Mouse (Mus musculus): Measurements from ENCODE around the gene Vps26a.
"Not testable (repeated sequence)": the region's sequence is repeated elsewhere in the genome, so short reads cannot be mapped to it uniquely, and the experiment has no call there.

Gene Vps26a

GRCm38 (mm10) chr10:62500916-62501615 is 14.5 kb upstream of the Vps26a start:
- no peak for DNase-seq (ENCODE audit: low spot score)

GRCm38 (mm10) chr10:62500088-62500915 is 13.7 kb upstream of the Vps26a start:
- peak; percentile 65 for DNase-seq (ENCODE audit: low spot score)

- DNase-seq (ENCODE audit: low spot score), result not testable (repeated sequence)
Observed at GRCm38 (mm10) chr10:62491681-62492080, 5.1 kb upstream of the Vps26a start.

- DNase-seq (ENCODE audit: low spot score), result peak; percentile 49
Observed at GRCm38 (mm10) chr10:62488266-62488665, 1.7 kb upstream of the Vps26a start.

GRCm38 (mm10) chr10:62485878-62486582 is 575 bp downstream of the Vps26a start:
- no peak for DNase-seq (ENCODE audit: low spot score)

- DNase-seq (ENCODE audit: low spot score), result no peak
Observed at GRCm38 (mm10) chr10:62481108-62481852, 5.3 kb downstream of the Vps26a start.

GRCm38 (mm10) chr10:62476980-62477379 is 9.6 kb downstream of the Vps26a start:
- no peak for DNase-seq (ENCODE audit: low spot score)

- no peak for DNase-seq (ENCODE audit: low spot score)
Observed at GRCm38 (mm10) chr10:62474944-62475343, 11.7 kb downstream of the Vps26a start.

- no peak for DNase-seq (ENCODE audit: low spot score)
Observed at GRCm38 (mm10) chr10:62471105-62471504, 15.5 kb downstream of the Vps26a start.

- DNase-seq (ENCODE audit: low spot score), result no peak
Observed at GRCm38 (mm10) chr10:62469736-62470135, 16.9 kb downstream of the Vps26a start.

- DNase-seq (ENCODE audit: low spot score), result no peak
Observed at GRCm38 (mm10) chr10:62461321-62461720, 25.3 kb downstream of the Vps26a start.

GRCm38 (mm10) chr10:62452001-62452400 is 34.6 kb downstream of the Vps26a start:
- not testable (repeated sequence) for DNase-seq (ENCODE audit: low spot score)

- peak; percentile 49 for DNase-seq (ENCODE audit: low spot score)
Observed at GRCm38 (mm10) chr10:62450280-62450640, 36.3 kb downstream of the Vps26a start.

GRCm38 (mm10) chr10:62449364-62450279 is 37.0 kb downstream of the Vps26a start, which contains the start of the genes 4930507D05Rik and Supv3l1:
4930507D05Rik (plus strand) TSS chr10:62449489.
Supv3l1 (minus strand) TSS chr10:62449738.
- peak; percentile 97 for DNase-seq (ENCODE audit: low spot score)

- DNase-seq (ENCODE audit: low spot score), result no peak
Observed at GRCm38 (mm10) chr10:62430427-62430826, 56.2 kb downstream of the Vps26a start.

- DNase-seq (ENCODE audit: low spot score), result no peak
Observed at GRCm38 (mm10) chr10:62425081-62425871, 61.3 kb downstream of the Vps26a start.

GRCm38 (mm10) chr10:62422255-62422654 is 64.3 kb downstream of the Vps26a start, which contains the start of gene Hkdc1:
Hkdc1 (minus strand) TSS chr10:62422491.
- DNase-seq (ENCODE audit: low spot score), result no peak

- DNase-seq (ENCODE audit: low spot score), result no peak
Observed at GRCm38 (mm10) chr10:62421127-62421526, 65.5 kb downstream of the Vps26a start.

- DNase-seq (ENCODE audit: low spot score), result no peak
Observed at GRCm38 (mm10) chr10:62420399-62420798, 66.2 kb downstream of the Vps26a start.

GRCm38 (mm10) chr10:62419422-62419821 is 67.2 kb downstream of the Vps26a start:
- no peak for DNase-seq (ENCODE audit: low spot score)
